In the genomic region with DNA sequence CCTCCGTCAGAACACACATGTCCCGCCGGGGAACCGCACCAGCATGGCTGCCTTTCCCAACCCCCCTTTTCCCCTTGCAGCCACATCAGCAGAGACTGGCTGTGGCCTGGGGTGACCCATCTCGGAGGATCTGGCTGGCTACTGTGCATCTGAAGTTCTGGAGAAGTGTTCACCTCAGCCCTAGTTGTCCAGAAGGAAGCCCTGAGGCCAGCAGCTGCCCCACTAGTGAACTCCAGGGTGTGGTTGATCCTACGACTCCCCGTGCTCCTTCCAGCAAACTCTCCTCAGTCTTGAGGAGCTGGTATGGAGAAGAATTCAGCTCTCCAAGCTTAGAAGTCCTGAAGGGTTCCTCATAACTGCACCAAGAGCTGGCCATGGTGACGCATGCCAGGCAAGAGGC, we compare ENCODE assay signal across 33 mouse cellular contexts. TPM values are rescaled to one million over a fixed set of nuclear protein-coding genes. Genes with fewer than 3 reads are reported as not detected.
DNase-seq lines count a peak whose midpoint lies in the region; TF ChIP-seq lines count a peak whose summit lies in the region.
"Had no signal": no experiment of that assay in that cellular context is flagged by ENCODE, and none has a peak within 500 bp of the region (broad histone marks: within the 10 kb centered on the region; RNA-seq: fewer than 3 reads in every experiment).

No protein-coding gene starts in this region.

- no peak for DNase-seq in kidney, adult 2 months
- DNase-seq in kidney, postnatal 36 days = no peak
- no peak for DNase-seq in cerebellum, adult 9-10 months
- no peak for DNase-seq in frontal cortex, postnatal 14 days (ENCODE audit: low spot score in 2 of 2)
- DNase-seq: adrenal gland, adult 8-10 months; B cell, adult 2 months; cerebellum, adult 11 months; cerebellum, postnatal 14 days; embryo, embryonic 11 days; gastrocnemius, postnatal 10 days; heart, postnatal 10 days; kidney, adult 11 months; kidney, postnatal 25 days; layer of hippocampus, postnatal 36 days; liver; lung, postnatal 36 days; right cerebral cortex, adult 18-20 months; right cerebral cortex, postnatal 4 days; thymus, postnatal 4 days had no signal

- H3K4me3 ChIP-seq in kidney, adult 2 months (ENCODE audit: insufficient read depth, low read depth, low read length) = no peak overlapping the region
- H3K4me3 ChIP-seq in E14TG2a.4 (replicated peaks; ENCODE audit: low read length) = peak overlapping the region; percentile 76
- no peak overlapping the region for H3K4me3 ChIP-seq in ES-Bruce4 (ENCODE audit: low read depth, low read length)
- no peak overlapping the region for H3K4me3 ChIP-seq in bone marrow macrophage, adult 2 months (ENCODE audit: insufficient read depth, low read length)
- H3K4me3 ChIP-seq: embryonic facial prominence, embryonic 12.5 days; forebrain, embryonic 10.5 days; forebrain, embryonic 15.5 days; heart, embryonic 12.5 days; hindbrain, embryonic 10.5 days; hindbrain, embryonic 15.5 days; kidney, embryonic 15.5 days; megakaryocyte, embryonic 14.5 days; midbrain, embryonic 12.5 days; myocyte; neural tube, embryonic 12.5 days had no signal

- H3K9me3 ChIP-seq in E14TG2a.4 (ENCODE audit: low read length) = peaks cover 2% of the 10 kb centered on the region; the same call in 1 of the 2 replicates
- H3K9me3 ChIP-seq in ES-Bruce4 (replicated peaks; ENCODE audit: control insufficient read depth, insufficient read depth, low read length, poor library complexity, severe bottlenecking) = no peaks in the 10 kb centered on the region
- H3K9me3 ChIP-seq: embryonic facial prominence, embryonic 12.5 days; forebrain, embryonic 10.5 days; forebrain, embryonic 15.5 days; heart, embryonic 12.5 days; hindbrain, embryonic 10.5 days; hindbrain, embryonic 15.5 days; kidney, embryonic 15.5 days; megakaryocyte, embryonic 14.5 days; midbrain, embryonic 12.5 days; neural tube, embryonic 12.5 days had no signal

- H3K9ac ChIP-seq in ES-Bruce4 (ENCODE audit: low read depth, poor library complexity, severe bottlenecking) = peak overlapping the region; percentile 19; the same call in 1 of the 2 replicates
- H3K9ac ChIP-seq: embryonic facial prominence, embryonic 12.5 days; forebrain, embryonic 15.5 days; heart, embryonic 12.5 days; hindbrain, embryonic 15.5 days; kidney, embryonic 15.5 days; midbrain, embryonic 12.5 days; neural tube, embryonic 12.5 days had no signal

- no peaks in the 10 kb centered on the region for H3K36me3 ChIP-seq in kidney, adult 2 months (ENCODE audit: control insufficient read depth, insufficient read depth, low read length)
- peaks cover under 1% of the 10 kb centered on the region; the same call in 1 of the 2 replicates for H3K36me3 ChIP-seq in E14TG2a.4 (ENCODE audit: insufficient read depth, low read length)
- H3K36me3 ChIP-seq in ES-Bruce4 (ENCODE audit: control insufficient read depth, insufficient read depth, low read length, poor library complexity, severe bottlenecking) = no peaks in the 10 kb centered on the region
- H3K36me3 ChIP-seq: embryonic facial prominence, embryonic 12.5 days; forebrain, embryonic 10.5 days; forebrain, embryonic 15.5 days; heart, embryonic 12.5 days; hindbrain, embryonic 10.5 days; hindbrain, embryonic 15.5 days; kidney, embryonic 15.5 days; midbrain, embryonic 12.5 days; neural tube, embryonic 12.5 days had no signal

- H3K4me1 ChIP-seq in kidney, adult 2 months (ENCODE audit: control insufficient read depth, insufficient read depth, low read length) = peaks cover 4% of the 10 kb centered on the region; the same call in 1 of the 2 replicates
- H3K4me1 ChIP-seq in E14TG2a.4 (replicated peaks; ENCODE audit: low read depth, low read length) (peaks cover 84% of the 10 kb centered on the region), ES-Bruce4 (ENCODE audit: control insufficient read depth, insufficient read depth, low read length) (peaks cover 8% of the 10 kb centered on the region)
- peaks cover 59% of the 10 kb centered on the region for H3K4me1 ChIP-seq in bone marrow macrophage, adult 2 months (ENCODE audit: control insufficient read depth, insufficient read depth, low read length)
- H3K4me1 ChIP-seq: embryonic facial prominence, embryonic 12.5 days; forebrain, embryonic 15.5 days; hindbrain, embryonic 15.5 days; midbrain, embryonic 12.5 days; neural tube, embryonic 12.5 days had no signal

- no peak for TF ChIP-seq CTCF in kidney, adult 2 months (conservative IDR thresholded peaks at IDR 0.05; ENCODE audit: insufficient read depth, insufficient read length, low read depth, low read length)
- TF ChIP-seq CTCF in E14TG2a.4 (conservative IDR thresholded peaks at IDR 0.05; ENCODE audit: low read length) = no peak
- TF ChIP-seq CTCF in ES-Bruce4 (IDR thresholded peaks at IDR 0.05; ENCODE audit: low read depth, low read length) = no peak
- no peak for TF ChIP-seq CTCF in bone marrow macrophage, adult 2 months (IDR thresholded peaks at IDR 0.05; ENCODE audit: low read depth, low read length)

- peak overlapping the region; percentile 84; the same call in 1 of the 2 replicates for H3K27ac ChIP-seq in kidney, adult 2 months (ENCODE audit: insufficient read depth, low read depth, low read length)
- peak overlapping the region; percentile 80 for H3K27ac ChIP-seq in ES-Bruce4 (ENCODE audit: insufficient read depth, low read length)
- peak overlapping the region; percentile 100 for H3K27ac ChIP-seq in bone marrow macrophage, adult 2 months (ENCODE audit: insufficient read depth, low read depth, low read length)
- H3K27ac ChIP-seq: embryonic facial prominence, embryonic 12.5 days; forebrain, embryonic 10.5 days; forebrain, embryonic 15.5 days; hindbrain, embryonic 10.5 days; hindbrain, embryonic 15.5 days; kidney, embryonic 15.5 days; midbrain, embryonic 12.5 days; neural tube, embryonic 12.5 days had no signal

- TF ChIP-seq EP300 in ES-Bruce4 (IDR thresholded peaks at IDR 0.05; ENCODE audit: insufficient read depth, low read depth, low read length) = peak; percentile 61; the same call in 1 of the 2 replicates

- TF ChIP-seq POLR2A in kidney, adult 2 months (IDR thresholded peaks at IDR 0.05; ENCODE audit: low read depth, low read length) = no peak
- TF ChIP-seq POLR2A in ES-Bruce4 (IDR thresholded peaks at IDR 0.05; ENCODE audit: insufficient read depth, low read length) = no peak
- no peak for TF ChIP-seq POLR2A in bone marrow macrophage, adult 2 months (IDR thresholded peaks at IDR 0.05; ENCODE audit: borderline replicate concordance, low read depth, low read length)

- no peaks in the 10 kb centered on the region for H3K27me3 ChIP-seq in kidney, adult 2 months (replicated peaks; ENCODE audit: control insufficient read depth, insufficient read depth, low read length)
- no peaks in the 10 kb centered on the region for H3K27me3 ChIP-seq in E14TG2a.4 (ENCODE audit: insufficient read depth, low read length)
- H3K27me3 ChIP-seq in ES-Bruce4 (ENCODE audit: control insufficient read depth, insufficient read depth, low read length, poor library complexity, severe bottlenecking) = no peaks in the 10 kb centered on the region
- H3K27me3 ChIP-seq: embryonic facial prominence, embryonic 12.5 days; forebrain, embryonic 15.5 days; heart, embryonic 12.5 days; hindbrain, embryonic 15.5 days; kidney, embryonic 15.5 days had no signal

- 80% methylated on average over 8 of the region's 8 CpGs for WGBS in kidney, adult 2 months

RNA-seq across cellular contexts. Expression of a gene that starts 5.3 kb away (rescaled TPM):
- 7.0 and 7.6 TPM in 2 replicates for polyA plus RNA-seq in kidney, adult 2 months (2012; rRNA removed)
- polyA plus RNA-seq in ES-Bruce4 (2011; ENCODE audit: insufficient read depth, insufficient read length, low read depth, missing spikeins) = 4.5 and 5.3 TPM in 2 replicates
- 17.9 and 19.4 TPM in 2 replicates for polyA plus RNA-seq in bone marrow macrophage, adult 2 months (2012; ENCODE audit: insufficient read depth, insufficient read length, missing spikeins)

RNA-seq across cellular contexts. Expression of a gene that starts 24.4 kb away (rescaled TPM):
- polyA plus RNA-seq in kidney, adult 2 months (2012; rRNA removed) = 25.9 and 26.8 TPM in 2 replicates
- polyA plus RNA-seq in ES-Bruce4 (2011; ENCODE audit: insufficient read depth, insufficient read length, low read depth, missing spikeins) = 3.4 and 3.5 TPM in 2 replicates
- 167 and 174 TPM in 2 replicates for polyA plus RNA-seq in bone marrow macrophage, adult 2 months (2012; ENCODE audit: insufficient read depth, insufficient read length, missing spikeins)

RNA-seq across cellular contexts. Expression of a gene that starts 30.5 kb away (rescaled TPM):
- polyA plus RNA-seq in kidney, adult 2 months (2012; rRNA removed) = 13.7 and 18.3 TPM in 2 replicates
- polyA plus RNA-seq in ES-Bruce4 (2011; ENCODE audit: insufficient read depth, insufficient read length, low read depth, missing spikeins) = 52.5 and 52.9 TPM in 2 replicates
- polyA plus RNA-seq in bone marrow macrophage, adult 2 months (2012; ENCODE audit: insufficient read depth, insufficient read length, missing spikeins) = 34.5 and 38.1 TPM in 2 replicates

RNA-seq across cellular contexts. Expression of a gene that starts 36.3 kb away (rescaled TPM):
- 10.2 and 12.3 TPM in 2 replicates for polyA plus RNA-seq in kidney, adult 2 months (2012; rRNA removed)
- polyA plus RNA-seq in ES-Bruce4 (2011; ENCODE audit: insufficient read depth, insufficient read length, low read depth, missing spikeins) = 31.2 and 37.3 TPM in 2 replicates
- polyA plus RNA-seq in bone marrow macrophage, adult 2 months (2012; ENCODE audit: insufficient read depth, insufficient read length, missing spikeins) = 7.7 and 12.4 TPM in 2 replicates
